Mouse (Mus musculus) B cell, adult 67 days (primary cell): ENCODE results near the gene Vmn1r11. TPM values are rescaled to one million over a fixed set of nuclear protein-coding genes. Genes with fewer than 3 reads are reported as not detected.

Experiments used
- total RNA-seq, 2 experiments: library from RNA; stranded (reverse); gene quantifications; 4 replicates each; pipeline ENCODE4 v1.2.4; 2023

Gene Vmn1r11
- total RNA-seq: not detected

DNA sequence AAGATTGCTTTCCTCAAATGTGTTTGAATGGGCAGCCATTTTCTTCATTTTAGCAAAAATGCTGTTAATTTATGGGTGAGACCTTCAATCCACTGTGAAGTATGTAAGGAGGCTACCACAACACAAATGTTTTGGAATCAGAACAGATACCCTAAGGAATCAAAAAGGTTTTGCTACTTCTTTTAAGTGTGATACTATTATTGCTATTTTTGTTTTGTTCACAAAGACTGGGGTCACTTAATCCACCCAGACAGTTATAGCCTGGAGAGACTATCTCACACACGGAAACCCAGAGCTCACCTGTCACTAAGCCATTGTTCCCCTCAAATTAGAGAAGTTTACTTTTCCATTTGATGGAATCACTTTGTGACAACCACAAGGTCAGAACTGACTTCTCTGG is at the start of gene Vmn1r11:
Gene Vmn1r11 (plus strand): TSS at position 301 of the 400 bp plus-strand sequence.

DNA sequence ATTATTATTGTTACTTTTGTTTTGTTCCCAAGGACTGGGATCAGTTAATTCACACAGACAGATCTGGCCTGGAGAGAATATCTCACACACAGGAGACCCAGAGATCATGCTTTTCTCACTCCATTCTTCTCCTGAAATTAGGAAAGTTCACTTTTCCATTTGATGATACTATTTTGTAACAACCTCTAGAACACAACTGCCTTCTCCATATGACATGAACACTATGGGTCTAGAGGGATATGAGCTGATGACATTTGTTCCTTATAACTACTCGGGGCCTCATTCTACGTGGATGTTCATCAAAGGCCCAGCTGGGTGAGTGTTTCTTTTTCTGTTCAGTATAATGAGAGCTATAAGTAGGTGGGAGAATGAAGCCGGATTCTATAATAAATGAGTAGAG is 24.1 kb upstream of the Vmn1r11 start, which contains the start of gene Vmn1r10:
Gene Vmn1r10 (plus strand): TSS at position 301 of the 400 bp plus-strand sequence.

DNA sequence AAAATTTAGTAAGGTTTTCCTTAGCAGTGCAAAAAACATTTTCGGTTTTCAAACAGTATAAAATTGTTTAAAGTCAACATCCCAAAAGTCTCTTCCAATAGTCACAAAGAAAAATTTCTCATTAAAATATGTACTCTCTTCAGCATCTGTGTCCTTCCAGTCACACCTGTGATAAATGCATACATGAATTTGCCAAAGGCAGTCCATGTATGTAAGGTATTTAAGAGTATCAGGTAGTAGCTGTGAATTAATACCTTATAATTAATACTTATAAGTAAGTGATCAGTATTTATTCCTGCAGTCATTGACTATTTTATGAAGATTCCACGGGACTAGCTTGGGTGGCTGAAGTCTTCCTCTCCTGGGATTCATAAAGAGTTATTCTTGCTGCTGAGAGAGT is 23.4 kb downstream of the Vmn1r11 start, which contains the start of gene Vmn1r12:
Gene Vmn1r12 (plus strand): TSS at position 301 of the 400 bp plus-strand sequence.

Other genes with a start within 250 kb of the Vmn1r11 start
- 10 to 100 TPM; 52.5 to 61.9 TPM for gene Nt5c3, start 209.5 kb upstream of the Vmn1r11 start, total RNA-seq
- under 1 TPM in 1 of 2 experiments, not detected in 1; 0.70 TPM for gene Vmn1r4, start 209.4 kb upstream of the Vmn1r11 start, total RNA-seq
- not detected for gene Vmn1r5, start 163.2 kb upstream of the Vmn1r11 start, total RNA-seq
- gene Vmn1r6, start 136.2 kb upstream of the Vmn1r11 start, total RNA-seq: not detected
- not detected for gene Vmn1r7, start 108.1 kb upstream of the Vmn1r11 start, total RNA-seq
- not detected for gene Vmn1r8, start 101.2 kb upstream of the Vmn1r11 start, total RNA-seq
- not detected for gene Vmn1r9, start 66.7 kb upstream of the Vmn1r11 start, total RNA-seq
- not detected for gene Vmn1r10, start 24.0 kb upstream of the Vmn1r11 start, total RNA-seq
- under 1 TPM in 1 of 2 experiments, not detected in 1; 0.09 TPM for gene Vmn1r12, start 23.5 kb downstream of the Vmn1r11 start, total RNA-seq
- not detected for gene Vmn1r13, start 69.8 kb downstream of the Vmn1r11 start, total RNA-seq
- gene Vmn1r14, start 98.2 kb downstream of the Vmn1r11 start, total RNA-seq: not detected
- gene Vmn1r15, start 124.5 kb downstream of the Vmn1r11 start, total RNA-seq: not detected
- gene Vmn1r16, start 196.0 kb downstream of the Vmn1r11 start, total RNA-seq: not detected
- not detected for gene Vmn1r17, start 230.3 kb downstream of the Vmn1r11 start, total RNA-seq